Mouse (Mus musculus) lung, postnatal 0 days (tissue): Measurements from ENCODE around the gene Man2b2.

Experiments
- CTCF ChIP-seq: IDR thresholded peaks from 2 replicates; pipeline ENCODE4 v1.5.1; 2016; ENCODE audit warnings: antibody characterized with exemption, mild to moderate bottlenecking
- EP300 ChIP-seq: IDR thresholded peaks from 2 replicates; pipeline ENCODE4 v1.6.1; 2016; ENCODE audit warnings: antibody characterized with exemption, mild to moderate bottlenecking, control low read depth

DNA sequence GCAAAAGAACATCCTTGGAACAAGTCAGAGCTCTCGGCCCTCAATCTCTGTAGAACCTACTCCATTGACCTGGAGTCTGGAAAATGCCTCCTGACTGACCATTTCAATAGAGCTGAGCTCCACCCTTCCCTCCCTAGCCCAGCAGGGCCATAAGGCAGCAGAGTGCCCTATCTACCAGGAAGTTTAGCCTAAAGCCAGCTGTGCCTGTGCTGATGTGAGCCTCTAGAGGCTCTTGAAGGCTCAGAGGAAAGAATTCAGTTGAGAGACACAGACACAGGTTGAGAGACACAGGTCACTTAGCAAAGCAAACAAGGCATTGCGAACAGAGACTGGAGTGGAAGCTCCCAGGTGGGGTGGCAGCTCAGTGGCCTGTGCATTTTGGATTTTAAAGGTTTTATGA lies 55.1 kb downstream of the Man2b2 start:
- TF ChIP-seq CTCF (no peak), EP300 (no peak)
